ENCODE assay signal across 8 mouse cellular contexts in genomic region chr16:55852943-55853727, GRCm38 (mm10). TPM values are rescaled to one million over a fixed set of nuclear protein-coding genes. Genes with fewer than 3 reads are reported as not detected.
A peak's percentile ranks its signal among the peaks of the same experiment; 100 is the strongest.
DNase-seq lines count a peak whose midpoint lies in the region; ATAC-seq lines count a peak whose summit lies in the region.

No protein-coding gene starts in this region.

- peak; percentile 47 for DNase-seq in MEL-GATA-1-ER (ENCODE audit: extremely low read depth, low read depth)
- peak; percentile 70 for DNase-seq in c-Kit-positive CD71-positive TER-119-negative erythroid progenitor cells, embryonic 14.5 days (ENCODE audit: low read depth)
- DNase-seq in hindbrain, embryonic 14.5 days (ENCODE audit: low spot score), result peak; percentile 93
- DNase-seq in layer of hippocampus, adult 9-11 months, result peak; percentile 41
- peak; percentile 86 for DNase-seq in lung, postnatal 36 days
- peak; percentile 65 for DNase-seq in retina, postnatal 7 days (ENCODE audit: low read depth, low spot score)
- peak; percentile 59 to 73 for DNase-seq in urinary bladder, postnatal 36 days (ENCODE audit: low spot score in 2 of 2)

- H3K4me1 ChIP-seq in forebrain, embryonic 12.5 days, result no peaks in the 10 kb centered on the region
- H3K4me1 ChIP-seq in hindbrain, embryonic 14.5 days (replicated peaks; ENCODE audit: control insufficient read depth, insufficient read depth, low read length), result no peaks in the 10 kb centered on the region

- H3K9ac ChIP-seq in forebrain, embryonic 12.5 days, result no peak overlapping the region
- no peak overlapping the region for H3K9ac ChIP-seq in hindbrain, embryonic 14.5 days

- no peaks in the 10 kb centered on the region for H3K36me3 ChIP-seq in forebrain, embryonic 12.5 days (replicated peaks)
- peaks cover 14% of the 10 kb centered on the region for H3K36me3 ChIP-seq in hindbrain, embryonic 14.5 days (replicated peaks; ENCODE audit: control insufficient read depth, insufficient read depth)

- no peaks in the 10 kb centered on the region for H3K27me3 ChIP-seq in forebrain, embryonic 12.5 days
- H3K27me3 ChIP-seq in hindbrain, embryonic 14.5 days (ENCODE audit: control insufficient read depth, insufficient read depth, low read length), result no peaks in the 10 kb centered on the region

- H3K27ac ChIP-seq in forebrain, embryonic 12.5 days, result no peak overlapping the region
- no peak overlapping the region for H3K27ac ChIP-seq in hindbrain, embryonic 14.5 days

- H3K4me2 ChIP-seq in forebrain, embryonic 12.5 days, result no peak overlapping the region
- no peak overlapping the region for H3K4me2 ChIP-seq in hindbrain, embryonic 14.5 days (replicated peaks)

- no peak overlapping the region for H3K4me3 ChIP-seq in forebrain, embryonic 12.5 days (replicated peaks)
- no peak overlapping the region for H3K4me3 ChIP-seq in hindbrain, embryonic 14.5 days (replicated peaks; ENCODE audit: low read length)

- 61% methylated on average over 19 of the region's 19 CpGs for WGBS in forebrain, embryonic 12.5 days
- 59% methylated on average over 19 of the region's 19 CpGs for WGBS in hindbrain, embryonic 14.5 days

- no peaks in the 10 kb centered on the region for H3K9me3 ChIP-seq in forebrain, embryonic 12.5 days
- H3K9me3 ChIP-seq in hindbrain, embryonic 14.5 days (ENCODE audit: control insufficient read depth, low read length), result no peaks in the 10 kb centered on the region

- peak; percentile 83 for ATAC-seq in forebrain, embryonic 12.5 days (ENCODE audit: low FRiP score)
- ATAC-seq in hindbrain, embryonic 14.5 days (ENCODE audit: low FRiP score), result peak; percentile 81

RNA-seq across cellular contexts. Expression of gene Nfkbiz, which starts 14.4 kb away (rescaled TPM):
- 1.5 and 1.8 TPM in 2 replicates for polyA plus RNA-seq in forebrain, embryonic 12.5 days (2016; fragmentation: Nextera tagmentation; extraction: Ambion mirVana)
- 2.0 TPM in 2 replicates for polyA plus RNA-seq in hindbrain, embryonic 14.5 days (2014; fragmentation: Nextera tagmentation; extraction: Ambion mirVana)

RNA-seq across cellular contexts. Expression of gene Nxpe3, which starts 42.0 kb away (rescaled TPM):
- 0.87 and 0.93 TPM in 2 replicates for polyA plus RNA-seq in forebrain, embryonic 12.5 days (2016; fragmentation: Nextera tagmentation; extraction: Ambion mirVana)
- 1.3 and 1.9 TPM in 2 replicates for polyA plus RNA-seq in hindbrain, embryonic 14.5 days (2014; fragmentation: Nextera tagmentation; extraction: Ambion mirVana)

Comparison
In these comparisons a context has a peak if more than half of its experiments do, and no peak if none do; other contexts are left out.
1. DNase-seq: peak in every context shown above with its lines; median percentile 93 in hindbrain, embryonic 14.5 days; 86 in lung, postnatal 36 days; 70 in c-Kit-positive CD71-positive TER-119-negative erythroid progenitor cells, embryonic 14.5 days; 66 in urinary bladder, postnatal 36 days; 65 in retina, postnatal 7 days; 47 in MEL-GATA-1-ER; 41 in layer of hippocampus, adult 9-11 months.